Mouse (Mus musculus): ENCODE measurements around the gene Nt5m. TPM values are rescaled to one million over a fixed set of nuclear protein-coding genes. Genes with fewer than 3 reads are reported as not detected.

Gene Nt5m
- polyA plus RNA-seq, 1 experiment from 2014 or later: 25.7 TPM

DNA sequence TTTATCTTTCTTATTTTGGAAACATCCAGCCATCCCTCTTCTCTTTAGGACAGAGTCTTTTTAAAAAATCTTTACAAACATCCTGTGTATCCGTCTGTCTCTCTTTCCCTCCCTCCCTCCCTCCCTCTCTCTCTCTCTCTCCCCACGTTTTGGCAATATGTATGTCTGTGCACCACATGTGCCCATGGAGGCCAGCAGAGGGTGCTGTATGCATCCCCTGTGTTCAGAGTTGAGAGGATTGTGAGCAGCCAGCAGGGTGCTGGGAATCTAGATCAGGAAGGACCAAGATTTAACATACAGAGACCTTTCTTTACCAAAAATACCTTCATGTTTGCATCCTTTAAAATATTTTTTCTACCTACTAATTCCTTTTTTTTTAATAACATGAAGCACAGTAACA is 7.9 kb downstream of the Nt5m start:
- Histone ChIP-seq H3K4me2 (replicated peaks; ENCODE audit: low read depth, low read length) (no peak overlapping the region; the same call in 1 of the 2 replicates), H3K9me3 (ENCODE audit: low read length) (no peaks in the 10 kb centered on the region), H3K36me3 (ENCODE audit: insufficient read depth, low read length) (no peaks in the 10 kb centered on the region), H3K27me3 (replicated peaks; ENCODE audit: insufficient read depth, low read length) (no peaks in the 10 kb centered on the region), H3K27ac (ENCODE audit: low read length) (no peak overlapping the region), H3K9ac (replicated peaks; ENCODE audit: low read depth) (no peak overlapping the region), H3K4me1 (ENCODE audit: insufficient read depth, low read depth, low read length) (peaks cover 3% of the 10 kb centered on the region; the same call in 1 of the 2 replicates), H3K4me3 (ENCODE audit: low read depth, low read length) (no peak overlapping the region)
- peak; percentile 24; the same call in 1 of the 2 replicates for TF ChIP-seq EP300 (IDR thresholded peaks at IDR 0.05)
- TF ChIP-seq CTCF (IDR thresholded peaks at IDR 0.05): peak; percentile 75
- ATAC-seq (no peak; the same call in 1 of the 2 replicates), DNase-seq (ENCODE audit: low spot score) (peak; percentile 67)
- 10% methylated on average over 2 of the region's 2 CpGs for WGBS

GRCm38 (mm10) chr11:59847891-59848884 is 8.9 kb downstream of the Nt5m start:
- H3K4me3 ChIP-seq (ENCODE audit: low read depth, low read length): peak overlapping the region; percentile 85
- TF ChIP-seq CTCF (IDR thresholded peaks at IDR 0.05) (peak; percentile 49), EP300 (IDR thresholded peaks at IDR 0.05) (no peak)
- no peaks in the 10 kb centered on the region for H3K27me3 ChIP-seq (replicated peaks; ENCODE audit: insufficient read depth, low read length)
- no peaks in the 10 kb centered on the region for H3K9me3 ChIP-seq (ENCODE audit: low read length)
- H3K4me1 ChIP-seq (ENCODE audit: insufficient read depth, low read depth, low read length): peaks cover 3% of the 10 kb centered on the region; the same call in 1 of the 2 replicates
- H3K27ac ChIP-seq (ENCODE audit: low read length): peak overlapping the region; percentile 86
- WGBS: 2% methylated on average over 60 of the region's 69 CpGs
- peak; percentile 83 for DNase-seq (ENCODE audit: low spot score)
- peak; percentile 89 for ATAC-seq
- H3K36me3 ChIP-seq (ENCODE audit: insufficient read depth, low read length): no peaks in the 10 kb centered on the region
- H3K4me2 ChIP-seq (replicated peaks; ENCODE audit: low read depth, low read length): peak overlapping the region; percentile 83
- peak overlapping the region; percentile 78 for H3K9ac ChIP-seq (replicated peaks; ENCODE audit: low read depth)

- Histone ChIP-seq H3K4me3 (ENCODE audit: low read depth, low read length) (no peak overlapping the region), H3K9me3 (ENCODE audit: low read length) (no peaks in the 10 kb centered on the region), H3K4me1 (ENCODE audit: insufficient read depth, low read depth, low read length) (peaks cover 3% of the 10 kb centered on the region; the same call in 1 of the 2 replicates), H3K27ac (ENCODE audit: low read length) (no peak overlapping the region), H3K36me3 (ENCODE audit: insufficient read depth, low read length) (0 out of 2 replicates have a peak, but pooled peaks cover 3% of the 10 kb centered on the region), H3K9ac (replicated peaks; ENCODE audit: low read depth) (no peak overlapping the region), H3K4me2 (replicated peaks; ENCODE audit: low read depth, low read length) (no peak overlapping the region), H3K27me3 (replicated peaks; ENCODE audit: insufficient read depth, low read length) (no peaks in the 10 kb centered on the region)
- 54% methylated on average over 3 of the region's 3 CpGs for WGBS
- no peak for DNase-seq (ENCODE audit: low spot score)
- no peak for ATAC-seq
- no peak for TF ChIP-seq CTCF (IDR thresholded peaks at IDR 0.05)
- TF ChIP-seq EP300 (IDR thresholded peaks at IDR 0.05): no peak
Measured at GRCm38 (mm10) chr11:59852865-59853264, 13.6 kb downstream of the Nt5m start.

- Histone ChIP-seq H3K9ac (replicated peaks; ENCODE audit: low read depth) (no peak overlapping the region), H3K9me3 (ENCODE audit: low read length) (no peaks in the 10 kb centered on the region), H3K36me3 (ENCODE audit: insufficient read depth, low read length) (no peaks in the 10 kb centered on the region), H3K4me3 (ENCODE audit: low read depth, low read length) (no peak overlapping the region), H3K4me1 (ENCODE audit: insufficient read depth, low read depth, low read length) (no peaks in the 10 kb centered on the region), H3K4me2 (replicated peaks; ENCODE audit: low read depth, low read length) (no peak overlapping the region), H3K27ac (ENCODE audit: low read length) (no peak overlapping the region), H3K27me3 (replicated peaks; ENCODE audit: insufficient read depth, low read length) (no peaks in the 10 kb centered on the region)
- WGBS: 90% methylated on average over 11 of the region's 11 CpGs
- ATAC-seq (no peak), DNase-seq (ENCODE audit: low spot score) (no peak)
- TF ChIP-seq CTCF (IDR thresholded peaks at IDR 0.05): no peak
- TF ChIP-seq EP300 (IDR thresholded peaks at IDR 0.05): no peak
Measured at GRCm38 (mm10) chr11:59860467-59860866, 21.2 kb downstream of the Nt5m start.

DNA sequence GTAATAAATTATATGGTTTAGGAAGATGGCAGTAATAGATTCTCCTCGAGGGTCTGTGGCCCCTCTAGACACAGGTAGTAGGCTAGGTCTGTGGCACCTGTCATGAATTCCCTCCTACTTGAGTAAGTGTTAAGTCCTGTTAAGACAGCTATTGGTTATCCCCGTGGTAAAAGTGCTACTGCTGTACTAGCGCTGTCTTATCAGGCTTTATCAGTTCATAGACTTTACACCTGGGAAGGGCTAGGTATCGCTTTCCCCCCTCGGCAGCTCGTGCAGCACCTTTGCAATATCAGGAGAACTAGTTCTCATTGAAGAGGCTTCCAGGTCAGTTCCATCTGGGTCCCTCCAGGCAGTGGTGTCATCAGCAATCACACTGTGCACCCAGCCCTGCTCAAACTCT is 25.1 kb downstream of the Nt5m start:
- H3K27me3 ChIP-seq (replicated peaks; ENCODE audit: insufficient read depth, low read length): no peaks in the 10 kb centered on the region
- H3K4me3 ChIP-seq (ENCODE audit: low read depth, low read length): no peak overlapping the region
- no peak for DNase-seq (ENCODE audit: low spot score)
- no peaks in the 10 kb centered on the region for H3K9me3 ChIP-seq (ENCODE audit: low read length)
- no peaks in the 10 kb centered on the region for H3K4me1 ChIP-seq (ENCODE audit: insufficient read depth, low read depth, low read length)
- no peaks in the 10 kb centered on the region for H3K36me3 ChIP-seq (ENCODE audit: insufficient read depth, low read length)
- H3K9ac ChIP-seq (replicated peaks; ENCODE audit: low read depth): no peak overlapping the region
- H3K4me2 ChIP-seq (replicated peaks; ENCODE audit: low read depth, low read length): no peak overlapping the region
- no peak overlapping the region for H3K27ac ChIP-seq (ENCODE audit: low read length)
- WGBS: 82% methylated on average over 6 of the region's 6 CpGs
- ATAC-seq: no peak
- TF ChIP-seq CTCF (IDR thresholded peaks at IDR 0.05): no peak
- no peak for TF ChIP-seq EP300 (IDR thresholded peaks at IDR 0.05)

GRCm38 (mm10) chr11:59872124-59872523 is 32.9 kb downstream of the Nt5m start:
- 79% methylated on average over 8 of the region's 8 CpGs for WGBS
- Histone ChIP-seq H3K4me2 (replicated peaks; ENCODE audit: low read depth, low read length) (no peak overlapping the region), H3K36me3 (ENCODE audit: insufficient read depth, low read length) (peaks cover 12% of the 10 kb centered on the region; the same call in 1 of the 2 replicates), H3K9ac (replicated peaks; ENCODE audit: low read depth) (no peak overlapping the region), H3K4me1 (ENCODE audit: insufficient read depth, low read depth, low read length) (no peaks in the 10 kb centered on the region), H3K27me3 (replicated peaks; ENCODE audit: insufficient read depth, low read length) (no peaks in the 10 kb centered on the region), H3K9me3 (ENCODE audit: low read length) (no peaks in the 10 kb centered on the region), H3K4me3 (ENCODE audit: low read depth, low read length) (no peak overlapping the region), H3K27ac (ENCODE audit: low read length) (no peak overlapping the region)
- DNase-seq (ENCODE audit: low spot score): no peak
- TF ChIP-seq EP300 (IDR thresholded peaks at IDR 0.05) (no peak), CTCF (IDR thresholded peaks at IDR 0.05) (no peak)
- no peak for ATAC-seq

Measured in lung, postnatal 0 days (tissue).